Mouse (Mus musculus) regulatory T cell (primary cell): ENCODE results near the gene Olfr874.
"Not testable (repeated sequence)": the region's sequence is repeated elsewhere in the genome, so short reads cannot be mapped to it uniquely, and the experiment has no call there.

Experiments used
- in situ Hi-C: fragments of 300-600 bp; cut with MboI, MseI; formaldehyde crosslinking; loops from one replicate; pipeline ENCODE4 v1.15.1; 2025; ENCODE audit warnings: high pct_unique_total_duplicates

Olfr874 gene

DNA sequence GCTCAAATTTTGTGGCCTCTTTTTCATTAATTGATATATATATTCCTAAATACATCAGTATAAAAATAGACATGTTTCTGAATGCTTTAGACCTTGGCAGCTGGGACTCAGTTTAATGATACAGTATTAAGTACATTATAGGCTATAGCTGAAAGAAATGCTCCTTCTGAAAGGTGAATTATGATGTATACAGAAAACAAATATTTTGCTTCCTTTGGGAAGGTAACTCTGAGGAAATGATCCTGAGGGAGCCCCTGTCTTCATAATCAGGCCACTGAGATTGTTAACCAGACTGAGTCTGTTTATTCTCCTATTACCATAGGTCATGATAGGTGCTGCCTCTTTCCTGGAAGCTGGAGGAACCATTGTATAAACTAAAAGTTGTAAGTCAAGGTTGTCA lies at the start of gene Olfr874:
TSS of gene Olfr874 (plus strand) at position 301 of the 400 bp plus-strand sequence.
- in situ Hi-C loops = no loop called here

DNA sequence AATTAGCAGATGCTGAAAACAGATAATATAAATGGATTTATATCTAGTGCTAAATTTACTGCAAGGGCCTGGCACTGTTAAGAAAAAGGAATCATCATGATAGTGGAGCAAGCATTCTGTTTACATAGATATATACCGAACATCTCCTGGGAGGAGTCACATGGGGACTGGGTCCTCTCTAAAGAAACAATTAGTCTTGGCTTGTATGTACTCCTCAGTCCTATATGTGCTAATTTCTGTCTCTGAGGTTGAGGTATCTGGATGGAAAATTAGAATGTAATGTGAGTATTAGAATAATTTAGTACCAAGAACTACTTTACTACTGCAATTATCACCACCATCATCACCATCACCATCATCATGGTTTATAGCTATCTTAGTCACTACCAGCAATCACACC lies 28.8 kb upstream of the Olfr874 start, which contains the start of gene Olfr160:
TSS of gene Olfr160 (minus strand) at position 101 of the 400 bp plus-strand sequence.
- in situ Hi-C loops = no loop called here

GRCm38 (mm10) chr9:37734310-37734709 lies 10.6 kb upstream of the Olfr874 start:
- in situ Hi-C loops = no loop called here

DNA sequence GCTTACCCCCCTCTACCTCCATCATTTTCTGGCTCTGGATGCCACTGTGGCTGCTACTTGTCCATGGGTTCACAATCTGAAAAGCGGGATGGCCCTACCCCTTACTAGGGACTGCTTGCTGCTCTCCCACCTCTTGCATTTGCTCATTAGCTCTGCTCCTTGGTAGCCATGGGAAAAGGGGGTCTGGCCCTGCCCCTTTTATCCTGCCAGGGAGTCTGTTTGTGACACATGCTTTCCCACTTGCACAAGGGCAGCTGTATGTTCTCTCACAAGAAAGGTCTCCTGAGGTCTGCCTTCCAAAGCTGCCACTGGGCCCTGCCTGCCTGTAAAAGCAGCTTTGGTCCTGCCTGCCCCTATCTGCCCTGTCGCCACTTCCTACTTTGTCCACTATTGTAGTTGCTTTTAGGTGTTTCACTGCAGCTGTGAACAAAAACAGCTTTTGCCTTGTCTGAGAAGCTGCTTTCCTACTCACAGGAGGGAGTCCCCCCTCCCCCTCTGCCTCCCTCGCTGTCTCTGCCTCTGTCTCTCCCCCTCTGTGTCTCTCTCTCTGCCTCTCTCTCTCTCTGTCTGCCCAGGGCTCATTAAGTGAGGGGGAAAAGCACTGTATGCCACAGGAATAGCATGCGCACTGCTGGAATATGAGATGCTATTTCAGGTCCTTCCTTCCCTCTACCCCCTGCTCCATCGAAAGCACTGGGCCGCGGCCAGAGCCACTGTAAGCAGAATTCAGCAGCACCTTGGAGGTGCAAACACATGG lies 5.6 kb downstream of the Olfr874 start:
- in situ Hi-C loops = no loop called here

- in situ Hi-C loops = no loop called here
These were observed 6.6 kb downstream of the Olfr874 start for GRCm38 (mm10) chr9:37751467-37751866.

DNA sequence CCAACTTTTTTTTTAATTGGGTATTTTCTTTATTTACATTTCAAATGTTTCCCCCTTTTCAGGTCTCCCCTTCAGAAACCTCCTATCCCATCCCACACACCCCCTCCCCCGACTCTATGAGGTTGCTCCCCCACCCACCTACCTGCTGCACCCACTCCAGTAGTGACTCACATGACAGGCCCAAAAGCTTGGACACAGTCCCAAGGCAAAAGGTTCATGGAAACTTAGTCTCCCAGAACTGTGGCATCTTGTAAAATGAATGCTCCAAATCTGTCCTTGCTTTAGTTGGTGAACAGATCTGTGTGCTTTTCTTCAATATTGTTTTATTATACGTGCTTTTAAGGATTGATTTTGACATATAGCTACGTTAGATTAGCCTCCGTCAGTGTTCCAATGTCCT lies 7.1 kb downstream of the Olfr874 start:
- in situ Hi-C loops = no loop called here

DNA sequence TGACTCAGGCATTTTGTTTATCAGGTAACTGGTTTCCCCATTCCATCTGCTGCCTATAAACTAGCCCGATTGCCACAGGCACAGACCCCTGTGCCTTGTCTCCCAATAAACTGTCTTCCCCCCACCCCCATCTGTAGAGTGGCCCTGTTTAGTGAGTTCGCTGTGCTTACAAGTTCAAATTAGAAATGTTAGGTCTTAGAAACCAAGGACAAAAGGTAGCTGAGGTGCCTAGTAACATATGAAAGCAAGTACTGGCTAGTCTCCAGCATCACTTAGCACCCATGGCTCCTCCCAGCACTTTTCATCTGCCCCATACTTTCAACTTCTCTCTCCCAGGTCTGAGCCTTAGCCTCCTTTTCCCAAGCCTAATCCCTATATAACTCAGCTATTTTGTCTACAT lies 16.8 kb downstream of the Olfr874 start:
- in situ Hi-C loops = loop anchor here (5.0 kb wide), 1 partner anchor 66 kb away; no protein-coding TSS in a partner anchor

DNA sequence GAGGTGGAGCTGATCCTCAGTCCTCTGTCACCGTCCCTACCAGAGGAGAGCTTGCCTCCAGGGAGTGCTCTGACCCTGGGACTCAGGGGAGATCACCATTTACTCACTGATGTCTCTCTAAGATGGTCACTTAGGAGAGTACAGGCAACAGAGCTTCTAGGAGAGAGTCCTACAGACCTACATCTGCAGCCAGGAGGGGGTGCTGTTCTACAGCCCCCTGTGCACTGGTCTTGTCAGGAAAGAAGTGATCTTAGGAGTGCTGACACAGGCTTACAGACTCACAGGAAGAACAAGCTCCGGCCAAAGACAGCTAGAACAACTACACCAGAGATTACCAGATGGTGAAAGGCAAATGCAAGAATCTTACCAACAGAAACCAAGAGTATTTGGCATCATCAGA lies 17.6 kb downstream of the Olfr874 start:
- in situ Hi-C loops = loop anchor here (5.0 kb wide), 1 partner anchor 65 kb away; no protein-coding TSS in a partner anchor

- in situ Hi-C loops = no loop called here
These were observed 25.8 kb downstream of the Olfr874 start for GRCm38 (mm10) chr9:37770661-37771060.

DNA sequence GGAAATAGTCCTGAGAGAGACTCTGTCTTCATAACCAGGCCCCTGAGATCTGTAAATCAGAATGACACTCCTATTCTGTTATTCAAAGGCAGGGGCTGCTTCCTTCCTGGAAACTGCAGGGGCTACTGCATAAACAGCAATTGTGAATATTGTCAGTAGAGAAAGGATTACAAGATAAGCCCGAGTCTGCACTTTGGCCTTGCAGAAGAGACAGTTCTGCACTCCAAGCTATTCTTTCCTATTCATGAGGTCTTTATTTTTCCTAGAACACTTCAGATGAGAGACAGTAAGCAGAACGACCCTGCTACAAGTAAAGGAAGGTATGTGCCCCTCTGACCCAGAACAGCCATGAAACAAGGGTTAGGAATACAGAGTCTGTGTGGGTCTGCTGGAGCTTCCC lies 26.9 kb downstream of the Olfr874 start, which contains the start of gene Olfr875:
TSS of gene Olfr875 (plus strand) at position 99 of the 400 bp plus-strand sequence.
- in situ Hi-C loops = no loop called here

GRCm38 (mm10) chr9:37782766-37783260 lies 37.9 kb downstream of the Olfr874 start:
- in situ Hi-C loops = no loop called here

DNA sequence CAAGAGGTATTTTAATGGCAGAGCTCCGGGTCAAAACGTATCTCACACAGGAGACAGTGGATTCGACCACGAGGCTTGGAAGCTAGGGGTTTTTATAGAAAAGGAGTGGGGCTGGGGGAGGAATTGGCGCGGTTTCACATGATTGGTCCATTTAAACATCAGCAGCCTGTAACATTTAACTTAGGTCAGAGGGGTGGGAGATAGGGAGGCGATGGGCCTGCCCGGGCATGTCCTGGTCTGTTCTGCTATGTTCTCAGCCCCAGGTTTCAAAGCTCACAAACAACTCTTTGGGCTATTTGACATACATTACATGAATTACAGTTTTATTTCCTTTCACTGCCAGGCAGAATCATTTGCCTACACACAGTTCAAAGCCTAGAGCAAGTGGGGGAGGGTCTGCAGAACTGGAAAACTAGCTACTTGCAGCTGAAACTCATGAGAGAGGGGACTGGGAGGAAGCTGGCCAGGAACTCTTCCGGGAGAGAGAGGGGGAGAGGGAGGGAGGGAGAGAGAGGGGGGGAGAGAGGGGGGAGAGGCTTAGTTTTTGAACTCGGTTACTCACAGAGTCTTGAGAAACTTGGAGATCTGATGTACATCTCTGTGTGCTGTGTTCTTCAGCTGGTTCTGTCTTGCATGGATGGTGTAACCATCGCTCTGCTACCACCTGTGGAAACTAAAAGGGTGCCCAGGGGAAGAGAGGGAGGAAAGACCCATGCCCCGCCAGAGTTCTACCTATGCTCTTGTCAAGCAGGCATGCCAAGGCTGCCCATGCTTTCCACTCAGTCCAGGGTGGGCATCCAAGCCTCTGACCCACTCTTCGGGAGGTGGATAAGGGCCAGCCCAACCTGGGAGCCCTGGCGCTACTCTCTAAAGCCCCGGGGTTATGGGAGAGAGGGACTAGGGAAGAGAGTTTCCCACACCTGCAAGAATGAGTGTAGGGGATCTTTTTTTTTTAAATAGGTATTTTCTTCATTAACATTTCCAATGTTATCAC lies 38.8 kb downstream of the Olfr874 start:
- in situ Hi-C loops = not testable (repeated sequence)

- in situ Hi-C loops = no loop called here
These were observed 41.5 kb downstream of the Olfr874 start for GRCm38 (mm10) chr9:37786411-37786810.
